Mouse (Mus musculus) small intestine, adult 2 months (tissue): Measurements from ENCODE around the gene Pappa.

Source experiments
- CTCF ChIP-seq: fragments of 200-500 bp; IDR thresholded peaks from 2 replicates; pipeline ENCODE4 v1.5.1; 2012; ENCODE audit warnings: low read depth, mild to moderate bottlenecking, control low read depth, inconsistent platforms, low read length, moderate library complexity, mixed read lengths; ENCODE audit not compliant: insufficient replicate concordance, insufficient read length; ENCODE audit errors: extremely low read depth
- POLR2A ChIP-seq: fragments of 200-500 bp; IDR thresholded peaks from 2 replicates; pipeline ENCODE4 v1.6.1; 2012; ENCODE audit warnings: low read depth, mild to moderate bottlenecking, control low read depth, inconsistent platforms, low read length, moderate library complexity

DNA sequence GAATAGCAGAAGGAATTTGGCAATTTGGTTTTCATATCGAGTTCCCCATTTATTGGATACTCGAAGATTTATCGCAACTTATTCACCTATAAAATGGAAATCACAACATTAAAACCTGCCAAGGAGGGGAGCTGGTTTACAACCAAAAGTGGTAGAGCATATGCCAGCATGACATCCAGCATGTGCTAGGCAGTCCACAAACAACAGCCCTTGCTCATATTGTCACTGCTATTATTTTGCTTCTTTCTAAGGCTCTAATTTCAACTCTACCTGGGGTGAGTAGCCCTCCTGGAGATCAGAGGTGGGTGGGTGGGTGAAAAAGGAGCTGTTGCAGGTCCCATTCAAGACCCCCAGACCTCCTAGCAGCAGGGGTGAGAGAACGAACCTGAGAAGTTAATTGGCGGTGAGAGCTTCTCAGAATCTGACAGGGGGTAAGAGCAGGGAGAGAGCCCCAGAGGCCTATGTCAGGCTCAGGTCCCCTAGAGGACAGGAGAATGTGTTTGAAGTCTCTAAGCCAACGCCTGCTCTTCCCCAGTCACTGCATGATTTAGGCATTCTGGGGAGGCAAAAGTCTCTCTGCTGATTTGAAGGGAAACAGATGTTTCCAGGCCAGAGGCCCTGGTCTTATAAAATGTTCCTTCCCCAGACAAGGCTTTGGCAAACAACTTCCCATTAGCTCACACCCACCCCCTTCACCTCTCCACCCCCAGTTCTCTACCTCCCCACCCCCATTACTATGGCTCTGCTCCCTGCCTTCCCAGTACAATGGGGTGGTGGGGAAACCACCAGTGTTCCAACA is 279.1 kb downstream of the Pappa start:
- TF ChIP-seq POLR2A (no peak), CTCF (no peak)
